Comparison of ENCODE assay signal across 9 mouse cellular contexts in genomic region chr17:28637711-28638690, GRCm38 (mm10). TPM values are rescaled to one million over a fixed set of nuclear protein-coding genes. Genes with fewer than 3 reads are reported as not detected.
DNase-seq lines count a peak whose midpoint lies in the region; ATAC-seq and TF ChIP-seq lines count a peak whose summit lies in the region.
"Had no signal": no experiment of that assay in that cellular context is flagged by ENCODE, and none has a peak within 500 bp of the region (broad histone marks: within the 10 kb centered on the region; RNA-seq: fewer than 3 reads in every experiment).

No protein-coding gene starts in this region.

- H3K36me3 ChIP-seq in hindbrain, postnatal 0 days (ENCODE audit: insufficient read depth, low read length), result no peaks in the 10 kb centered on the region
- H3K36me3 ChIP-seq in hindbrain, embryonic 11.5 days (ENCODE audit: control insufficient read depth, insufficient read depth, low read length), result no peaks in the 10 kb centered on the region
- no peaks in the 10 kb centered on the region for H3K36me3 ChIP-seq in midbrain, embryonic 16.5 days (ENCODE audit: control insufficient read depth, insufficient read depth, low read length)
- H3K36me3 ChIP-seq: stomach, embryonic 15.5 days had no signal

- TF ChIP-seq CTCF in hindbrain, postnatal 0 days (IDR thresholded peaks at IDR 0.05; ENCODE audit: low read depth), result no peak
- TF ChIP-seq CTCF in brain, embryonic 14.5 days (IDR thresholded peaks at IDR 0.05; ENCODE audit: borderline replicate concordance, extremely low read depth, insufficient read depth, insufficient read length), result no peak

- DNase-seq in hindbrain, postnatal 0 days (ENCODE audit: low spot score), result peak; percentile 61
- DNase-seq in hindbrain, embryonic 11.5 days (ENCODE audit: low spot score), result no peak
- peak; percentile 89 for DNase-seq in MN1 (ENCODE audit: low spot score)
- peak; percentile 65 for DNase-seq in brain, embryonic 14.5 days (ENCODE audit: low read depth)
- DNase-seq in left cerebral cortex, postnatal 14 days (ENCODE audit: low spot score in 2 of 2), result peak; percentile 79 to 80
- DNase-seq in T-cell, adult 2 months (ENCODE audit: low spot score), result no peak
- DNase-seq in embryo, embryonic 9.5 days (ENCODE audit: extremely low spot score), result no peak

- H3K4me2 ChIP-seq in hindbrain, postnatal 0 days (ENCODE audit: low read depth, low read length), result no peak overlapping the region
- no peak overlapping the region for H3K4me2 ChIP-seq in hindbrain, embryonic 11.5 days (replicated peaks; ENCODE audit: low read depth, low read length)
- H3K4me2 ChIP-seq in midbrain, embryonic 16.5 days (ENCODE audit: low read length), result no peak overlapping the region
- H3K4me2 ChIP-seq: stomach, embryonic 15.5 days had no signal

- intact Hi-C loops in left cerebral cortex, postnatal 14 days (cut with DNase I), result no loop called here

- no peaks in the 10 kb centered on the region for H3K4me1 ChIP-seq in hindbrain, postnatal 0 days (ENCODE audit: insufficient read depth, low read length)
- no peaks in the 10 kb centered on the region for H3K4me1 ChIP-seq in hindbrain, embryonic 11.5 days (replicated peaks; ENCODE audit: control insufficient read depth, insufficient read depth, low read length)
- H3K4me1 ChIP-seq in midbrain, embryonic 16.5 days (ENCODE audit: control insufficient read depth, insufficient read depth, low read length), result no peaks in the 10 kb centered on the region
- H3K4me1 ChIP-seq: stomach, embryonic 15.5 days had no signal

- TF ChIP-seq POLR2A in brain, embryonic 14.5 days (IDR thresholded peaks at IDR 0.05; ENCODE audit: borderline replicate concordance, extremely low read depth, insufficient read depth, insufficient read length, poor library complexity, severe bottlenecking), result no peak

- no peak overlapping the region for H3K9ac ChIP-seq in hindbrain, postnatal 0 days (replicated peaks; ENCODE audit: low read length)
- no peak overlapping the region for H3K9ac ChIP-seq in hindbrain, embryonic 11.5 days (ENCODE audit: low read depth, low read length)
- H3K9ac ChIP-seq in midbrain, embryonic 16.5 days (ENCODE audit: low read depth, low read length), result no peak overlapping the region
- H3K9ac ChIP-seq: stomach, embryonic 15.5 days had no signal

- ATAC-seq in hindbrain, postnatal 0 days, result no peak
- no peak for ATAC-seq in hindbrain, embryonic 11.5 days (ENCODE audit: low FRiP score)
- ATAC-seq in midbrain, embryonic 16.5 days, result no peak

- H3K9me3 ChIP-seq in hindbrain, postnatal 0 days (ENCODE audit: low read length), result no peaks in the 10 kb centered on the region
- H3K9me3 ChIP-seq in hindbrain, embryonic 11.5 days (ENCODE audit: control insufficient read depth, low read length), result no peaks in the 10 kb centered on the region
- no peaks in the 10 kb centered on the region for H3K9me3 ChIP-seq in midbrain, embryonic 16.5 days (replicated peaks; ENCODE audit: control insufficient read depth, low read length, poor library complexity, severe bottlenecking)
- H3K9me3 ChIP-seq: stomach, embryonic 15.5 days had no signal

- no peaks in the 10 kb centered on the region for H3K27me3 ChIP-seq in hindbrain, postnatal 0 days (ENCODE audit: insufficient read depth, low read length)
- H3K27me3 ChIP-seq in hindbrain, embryonic 11.5 days (ENCODE audit: control insufficient read depth, insufficient read depth, low read length), result no peaks in the 10 kb centered on the region
- no peaks in the 10 kb centered on the region for H3K27me3 ChIP-seq in midbrain, embryonic 16.5 days (ENCODE audit: control insufficient read depth, insufficient read depth, low read depth, low read length)
- H3K27me3 ChIP-seq: stomach, embryonic 15.5 days had no signal

- no peak overlapping the region for H3K27ac ChIP-seq in hindbrain, postnatal 0 days
- H3K27ac ChIP-seq in hindbrain, embryonic 11.5 days (ENCODE audit: low read depth, low read length), result no peak overlapping the region
- no peak overlapping the region for H3K27ac ChIP-seq in midbrain, embryonic 16.5 days (ENCODE audit: low read length)
- H3K27ac ChIP-seq: stomach, embryonic 15.5 days had no signal

- 67% methylated on average over 7 of the region's 7 CpGs for WGBS in hindbrain, postnatal 0 days
- WGBS in hindbrain, embryonic 11.5 days, result 94% methylated on average over 7 of the region's 7 CpGs
- WGBS in midbrain, embryonic 16.5 days, result 88% methylated on average over 7 of the region's 7 CpGs

- H3K4me3 ChIP-seq in hindbrain, postnatal 0 days (ENCODE audit: low read length), result no peak overlapping the region
- no peak overlapping the region for H3K4me3 ChIP-seq in hindbrain, embryonic 11.5 days (ENCODE audit: low read depth, low read length)
- H3K4me3 ChIP-seq in midbrain, embryonic 16.5 days (ENCODE audit: low read depth, low read length), result no peak overlapping the region
- H3K4me3 ChIP-seq: stomach, embryonic 15.5 days had no signal

RNA-seq across cellular contexts. Expression of gene Srpk1, which starts 15.5 kb away (rescaled TPM):
- 36.0 and 52.1 TPM in 2 replicates for total RNA-seq in hindbrain, postnatal 0 days (2014; rRNA removed)
- polyA plus RNA-seq in hindbrain, postnatal 0 days (2015; fragmentation: Nextera tagmentation; extraction: Ambion mirVana), result 77.2 and 83.5 TPM in 2 replicates
- 133 and 164 TPM in 2 replicates for polyA plus RNA-seq in hindbrain, embryonic 11.5 days (2014; fragmentation: Nextera tagmentation; extraction: Ambion mirVana)
- 61.8 and 75.6 TPM in 2 replicates for polyA plus RNA-seq in brain, embryonic 14.5 days (2012; rRNA removed)
- total RNA-seq in left cerebral cortex, postnatal 14 days (2021), result 100 to 1,000 TPM; 109 to 110 TPM
- polyA plus RNA-seq in midbrain, embryonic 16.5 days (2015; fragmentation: Nextera tagmentation; extraction: Ambion mirVana), result 84.9 and 91.4 TPM in 2 replicates

RNA-seq across cellular contexts. Expression of gene Slc26a8, which starts 52.0 kb away (rescaled TPM):
- 1.9 and 3.4 TPM in 2 replicates for total RNA-seq in hindbrain, postnatal 0 days (2014; rRNA removed)
- 1.7 and 2.2 TPM in 2 replicates for polyA plus RNA-seq in hindbrain, postnatal 0 days (2015; fragmentation: Nextera tagmentation; extraction: Ambion mirVana)
- polyA plus RNA-seq in hindbrain, embryonic 11.5 days (2014; fragmentation: Nextera tagmentation; extraction: Ambion mirVana), result 0.38 and 0.52 TPM in 2 replicates
- polyA plus RNA-seq in brain, embryonic 14.5 days (2012; rRNA removed), result 3.1 and 3.2 TPM in 2 replicates
- 1 to 10 TPM; 7.6 to 10.0 TPM for total RNA-seq in left cerebral cortex, postnatal 14 days (2021)
- polyA plus RNA-seq in midbrain, embryonic 16.5 days (2015; fragmentation: Nextera tagmentation; extraction: Ambion mirVana), result 1.6 and 2.1 TPM in 2 replicates

RNA-seq across cellular contexts. Expression of gene Mapk14, which starts 53.1 kb away (rescaled TPM):
- 35.7 and 41.8 TPM in 2 replicates for total RNA-seq in hindbrain, postnatal 0 days (2014; rRNA removed)
- 19.5 TPM in 2 replicates for polyA plus RNA-seq in hindbrain, postnatal 0 days (2015; fragmentation: Nextera tagmentation; extraction: Ambion mirVana)
- polyA plus RNA-seq in hindbrain, embryonic 11.5 days (2014; fragmentation: Nextera tagmentation; extraction: Ambion mirVana), result 38.1 and 44.2 TPM in 2 replicates
- polyA plus RNA-seq in brain, embryonic 14.5 days (2012; rRNA removed), result 64.7 and 66.2 TPM in 2 replicates
- total RNA-seq in left cerebral cortex, postnatal 14 days (2021), result 10 to 100 TPM; 71.7 to 81.7 TPM
- 23.2 TPM in 2 replicates for polyA plus RNA-seq in midbrain, embryonic 16.5 days (2015; fragmentation: Nextera tagmentation; extraction: Ambion mirVana)

Comparison
In these comparisons a context has a peak if more than half of its experiments do, and no peak if none do; other contexts are left out.
1. DNase-seq: peak in hindbrain, postnatal 0 days (single experiment), MN1 (single experiment), brain, embryonic 14.5 days (single experiment) and left cerebral cortex, postnatal 14 days (2 of 2); none in hindbrain, embryonic 11.5 days (single experiment), T-cell, adult 2 months (single experiment) and embryo, embryonic 9.5 days (single experiment).